Mouse (Mus musculus) bone marrow macrophage, adult 2 months (primary cell): ENCODE data around the gene Psma3.

Experiments used
- CTCF ChIP-seq: IDR thresholded peaks from 2 replicates; pipeline ENCODE4 v1.5.1; 2012; ENCODE audit warnings: low read depth, mild to moderate bottlenecking, low read length, moderate library complexity
- POLR2A ChIP-seq: IDR thresholded peaks from 2 replicates; pipeline ENCODE4 v1.6.1; 2012; ENCODE audit warnings: mild to moderate bottlenecking, low read depth, low read length, borderline replicate concordance

DNA sequence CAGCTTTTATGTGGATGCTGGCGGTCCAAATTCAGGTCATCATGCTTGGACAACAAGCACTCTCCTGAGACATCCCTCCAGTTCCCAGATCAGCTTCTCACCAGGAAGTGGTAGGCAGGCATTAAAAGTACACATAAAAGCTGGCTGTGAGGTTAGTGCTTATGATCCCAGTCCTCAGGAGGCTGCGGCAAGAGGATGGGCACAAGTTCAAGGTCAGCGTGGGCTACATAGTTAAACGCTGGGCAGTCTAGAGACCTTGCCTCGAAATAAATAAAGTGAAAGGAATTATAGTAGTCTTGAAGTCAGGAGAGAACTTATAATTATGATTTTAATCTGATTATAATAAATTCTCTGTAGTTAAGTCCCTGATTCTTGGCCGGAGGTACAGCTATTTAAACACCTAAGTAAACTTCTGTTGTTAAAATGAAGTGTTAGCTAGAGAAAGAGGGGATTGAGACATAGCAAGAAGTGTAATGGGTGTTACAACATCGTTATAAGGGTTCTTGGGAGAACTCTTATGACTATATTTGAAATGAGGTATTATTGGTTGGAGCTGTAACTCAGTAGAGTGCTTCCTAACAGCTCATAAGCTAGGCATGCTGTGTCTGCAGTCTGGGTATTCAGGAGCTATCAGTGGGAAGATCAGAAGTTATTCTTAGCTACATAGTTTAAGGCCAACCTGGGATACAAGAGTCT is 10.6 kb downstream of the Psma3 start:
- no peak for TF ChIP-seq POLR2A
- no peak for TF ChIP-seq CTCF
